Mouse (Mus musculus): ENCODE results near the gene Carnmt1.

Gene Carnmt1

DNA sequence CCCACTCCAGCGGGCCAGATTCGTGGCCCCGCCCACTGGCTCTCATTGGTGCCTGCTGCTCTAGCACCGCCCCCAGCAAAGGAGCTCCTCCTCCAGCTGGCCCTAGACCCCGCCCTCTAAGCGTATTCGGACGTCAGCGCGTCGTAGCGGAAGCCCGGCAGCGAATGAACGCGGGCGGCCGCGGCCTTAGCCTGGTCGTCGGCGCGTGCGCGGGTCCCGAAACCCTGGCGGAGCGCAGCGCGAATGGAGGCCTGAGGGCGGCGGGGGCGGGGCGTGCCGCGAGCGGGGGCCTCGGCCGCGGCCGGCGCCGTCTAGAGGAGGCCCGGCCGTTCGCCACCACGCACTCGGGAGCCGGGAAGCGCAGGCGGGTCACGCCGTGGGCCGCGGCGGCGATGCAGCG is at the start of gene Carnmt1:
Gene Carnmt1, plus strand, starts transcription at position 157 of the 400 bp plus-strand sequence.
- peak; percentile 98 for DNase-seq (ENCODE audit: low spot score in 2 of 2)

DNA sequence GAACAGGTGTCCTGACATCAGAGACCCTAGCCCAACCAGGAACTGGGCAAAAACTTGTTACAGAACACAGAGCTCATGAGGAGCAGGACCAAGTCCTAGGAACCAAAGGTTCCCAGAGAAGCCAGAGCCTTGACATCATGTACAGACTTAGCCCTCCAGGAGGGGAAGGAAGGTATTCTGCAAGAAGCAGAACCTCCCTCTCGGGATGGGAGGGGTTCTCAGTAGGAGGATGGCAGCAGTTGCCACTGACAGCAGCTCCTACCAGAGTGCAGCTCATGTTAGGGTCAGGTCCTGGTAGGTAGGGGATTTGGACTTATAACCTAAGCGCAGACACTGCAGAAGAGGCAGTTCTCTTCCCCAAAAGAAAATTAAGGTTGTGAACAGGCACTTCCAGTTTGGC is 46.7 kb upstream of the Carnmt1 start:
- no peak for DNase-seq (ENCODE audit: low spot score in 2 of 2)

DNA sequence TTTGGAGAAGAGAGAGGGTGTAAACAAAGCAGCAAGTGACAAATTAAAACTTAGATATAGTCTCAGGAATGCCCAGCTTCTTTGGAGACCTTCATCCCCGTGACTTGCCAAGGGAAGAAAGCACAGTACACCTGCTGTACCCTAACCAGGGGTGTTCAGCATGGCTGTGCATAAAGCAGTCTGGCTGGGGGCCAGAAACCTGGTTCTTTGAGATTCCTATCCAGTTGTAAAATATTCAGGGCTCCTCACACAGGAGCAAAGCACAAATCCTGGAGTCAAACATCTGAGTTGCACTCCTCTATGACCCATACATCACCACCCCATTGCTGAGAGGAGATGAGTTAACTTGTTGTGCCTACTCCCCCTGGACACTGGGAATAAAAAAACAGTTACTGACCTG is 41.0 kb upstream of the Carnmt1 start:
- DNase-seq (ENCODE audit: low spot score in 2 of 2), result no peak

DNA sequence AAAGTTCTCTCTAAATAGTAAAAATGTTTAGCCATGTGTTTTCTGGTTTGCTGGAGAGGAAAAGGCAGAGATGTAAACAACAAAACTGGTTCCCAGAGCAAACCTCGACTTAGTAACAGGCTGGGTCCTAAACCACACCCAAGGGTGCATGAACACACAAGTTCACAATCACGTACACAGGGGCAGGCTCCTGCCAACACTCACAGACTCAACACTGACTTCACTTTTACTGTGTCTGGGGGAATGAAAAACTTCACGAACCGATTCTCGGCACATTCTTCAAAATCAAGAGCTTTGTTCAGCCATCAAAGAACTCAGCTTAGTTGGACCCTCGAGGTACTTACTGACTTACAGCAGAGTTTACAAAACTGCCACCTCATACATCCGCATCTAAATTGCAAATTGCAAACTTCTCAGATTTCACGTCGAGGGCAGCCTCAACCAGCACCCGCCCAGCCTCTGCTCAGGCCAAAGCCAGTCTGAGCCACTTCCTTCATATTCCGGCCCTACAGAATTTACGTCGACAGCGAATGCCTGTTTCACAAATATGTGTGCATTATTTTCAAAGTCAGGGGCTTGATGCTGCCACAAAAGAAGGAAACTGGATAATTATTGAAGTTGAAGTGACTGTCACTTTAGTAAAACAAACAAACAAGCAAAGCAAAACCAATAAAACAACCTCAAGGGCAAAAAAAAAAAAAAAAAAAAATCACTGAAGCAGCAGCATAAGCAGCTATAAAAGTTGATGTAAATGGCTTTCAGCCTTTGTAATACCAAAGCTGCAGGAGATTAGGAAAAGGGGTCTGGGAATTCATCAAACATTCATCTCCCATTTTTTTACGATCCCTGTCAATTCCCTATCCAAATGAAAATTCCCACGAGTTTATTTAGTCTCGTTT is 40.1 kb upstream of the Carnmt1 start:
- DNase-seq (ENCODE audit: low spot score in 2 of 2), result no peak

DNA sequence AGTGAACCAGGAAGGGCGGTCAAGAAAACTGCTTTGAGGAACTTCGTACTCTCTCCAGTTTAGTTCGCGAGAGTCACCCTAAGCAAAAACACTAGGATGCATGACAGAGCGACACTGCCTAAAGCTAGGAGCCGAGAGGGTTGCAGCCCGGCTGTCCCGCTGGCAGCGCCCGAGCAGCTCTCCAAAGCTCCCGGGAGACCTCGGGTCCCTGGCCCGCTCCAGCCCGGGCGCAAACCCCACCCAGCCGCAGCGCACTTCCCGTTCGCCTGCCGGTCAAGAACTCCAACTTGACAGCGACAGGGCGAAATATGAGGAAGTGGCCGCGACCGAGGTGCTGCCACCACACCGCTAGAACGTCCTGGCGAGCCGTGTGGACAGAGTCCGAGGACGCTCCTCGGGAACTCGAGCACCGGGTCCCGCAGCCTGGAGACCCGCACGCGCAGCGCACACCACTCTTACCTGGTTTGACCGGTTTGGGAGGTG is 39.4 kb upstream of the Carnmt1 start:
- DNase-seq (ENCODE audit: low spot score in 2 of 2), result peak; percentile 32 to 57

DNA sequence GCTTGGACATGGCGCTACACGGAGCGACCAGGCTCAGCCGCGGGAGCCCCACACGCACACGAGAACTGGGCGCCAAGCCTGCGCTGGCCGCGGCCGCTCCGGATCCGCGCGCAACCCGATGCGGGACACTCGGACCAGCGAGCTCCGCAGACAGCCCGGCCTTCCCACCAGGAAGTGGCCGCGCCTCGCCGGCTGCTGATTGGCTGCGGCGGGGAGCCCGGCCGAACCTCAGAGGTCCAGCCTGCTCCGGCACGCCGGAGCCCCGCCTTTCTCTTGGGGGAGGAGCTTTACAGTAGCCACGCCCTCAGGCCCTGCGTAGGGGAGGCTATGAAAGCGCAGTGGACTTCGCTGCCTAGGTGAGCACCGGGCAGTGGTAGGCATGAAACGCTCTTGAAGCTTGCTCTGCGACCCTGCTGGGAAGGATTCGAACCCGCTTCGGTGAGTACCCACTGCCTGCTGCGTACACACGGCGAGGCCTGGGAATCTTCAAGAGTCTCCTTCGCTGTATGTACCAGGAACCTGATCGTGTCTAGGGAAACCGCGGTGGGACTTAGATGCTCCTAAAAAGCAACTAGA is 38.8 kb upstream of the Carnmt1 start, which contains the start of the genes Ostf1 and Nmrk1:
Gene Ostf1, minus strand, starts transcription at position 180 of the 576 bp plus-strand sequence.
Gene Nmrk1, plus strand, starts transcription at position 307 of the 576 bp plus-strand sequence.
- peak; percentile 98 to 99 for DNase-seq (ENCODE audit: low spot score in 2 of 2)

DNA sequence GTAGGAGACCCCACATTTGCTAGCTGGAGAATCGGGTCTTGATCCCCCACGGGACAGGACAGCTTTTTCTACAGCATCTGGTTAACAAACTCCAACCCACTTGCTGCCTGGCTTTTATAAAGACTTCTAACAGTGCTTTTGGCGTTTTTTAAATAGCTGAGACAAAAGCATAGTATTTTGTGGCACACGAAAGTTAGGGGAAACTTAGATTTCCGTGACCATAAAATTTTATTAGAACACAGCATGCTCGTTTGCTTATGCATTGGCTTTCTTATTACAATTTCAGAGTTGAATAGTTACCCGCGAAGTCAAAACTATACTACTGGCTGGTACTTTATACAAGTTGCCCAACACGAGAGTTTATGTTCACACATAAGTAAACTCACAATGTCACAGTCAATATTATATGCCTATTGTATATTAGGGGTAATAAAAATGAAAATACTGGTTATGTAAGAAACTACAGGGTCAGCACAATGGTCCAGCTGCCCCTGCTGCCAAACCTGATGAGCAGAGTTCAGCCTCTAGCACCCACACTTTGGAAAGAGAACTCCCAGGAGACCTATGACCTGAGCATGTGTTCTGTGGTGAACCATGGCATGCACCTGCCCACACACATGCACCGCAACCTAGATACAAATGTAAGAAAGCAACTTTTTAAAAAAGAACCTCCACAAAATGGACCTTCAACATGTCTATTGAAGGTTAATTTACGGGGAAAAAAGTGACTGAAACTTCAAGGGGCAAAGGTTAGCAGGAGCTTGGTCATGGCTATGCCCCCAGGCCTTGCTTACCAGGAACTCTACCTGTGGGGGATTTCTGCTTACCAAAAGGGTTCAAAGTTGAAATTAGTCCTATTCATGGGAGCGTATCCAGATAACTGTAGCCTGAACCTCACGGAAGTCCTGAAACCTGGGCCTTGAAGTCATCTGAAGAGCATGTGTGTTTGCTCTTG is 38.1 kb upstream of the Carnmt1 start:
- no peak for DNase-seq (ENCODE audit: low spot score in 2 of 2)

DNA sequence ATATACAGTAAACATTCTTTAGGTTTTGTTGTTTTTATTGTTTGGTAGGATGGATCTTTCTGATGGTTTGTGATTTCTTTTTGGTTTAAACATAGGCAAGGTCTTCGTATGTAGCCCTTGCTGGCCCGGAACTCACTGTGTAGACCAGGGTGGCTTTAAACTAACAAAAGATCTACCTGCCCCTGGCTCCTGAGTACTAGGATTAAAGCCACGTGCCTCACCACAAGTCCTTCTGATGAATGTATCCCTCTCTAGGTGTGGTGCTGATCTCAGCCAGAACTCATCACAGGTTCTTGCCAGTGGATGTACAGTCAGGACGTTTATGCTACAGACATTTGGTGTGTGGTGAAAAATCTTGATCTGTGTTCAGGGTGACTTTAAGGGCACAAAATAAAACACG is 32.6 kb upstream of the Carnmt1 start:
- no peak for DNase-seq (ENCODE audit: low spot score in 2 of 2)

DNA sequence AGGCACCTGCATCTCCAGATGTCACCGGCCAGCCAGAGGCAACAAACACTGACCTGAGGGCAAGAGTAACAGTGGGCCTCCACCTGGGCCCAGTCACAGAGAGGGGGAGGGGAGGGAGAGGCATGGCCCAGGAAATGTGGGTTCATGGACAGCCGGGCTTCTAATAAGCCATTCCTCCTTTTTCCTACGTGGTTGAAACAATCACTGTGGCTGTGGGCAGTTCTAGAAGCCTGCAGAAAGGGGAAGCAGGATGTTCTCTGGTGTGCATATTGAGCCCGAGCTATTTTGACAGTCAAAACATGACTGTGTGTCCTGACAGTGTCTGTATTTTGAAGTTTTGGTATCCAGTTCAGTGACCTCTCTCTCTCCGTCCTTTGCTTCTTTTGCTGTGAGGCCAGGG is 31.6 kb upstream of the Carnmt1 start:
- no peak for DNase-seq (ENCODE audit: low spot score in 2 of 2)

DNA sequence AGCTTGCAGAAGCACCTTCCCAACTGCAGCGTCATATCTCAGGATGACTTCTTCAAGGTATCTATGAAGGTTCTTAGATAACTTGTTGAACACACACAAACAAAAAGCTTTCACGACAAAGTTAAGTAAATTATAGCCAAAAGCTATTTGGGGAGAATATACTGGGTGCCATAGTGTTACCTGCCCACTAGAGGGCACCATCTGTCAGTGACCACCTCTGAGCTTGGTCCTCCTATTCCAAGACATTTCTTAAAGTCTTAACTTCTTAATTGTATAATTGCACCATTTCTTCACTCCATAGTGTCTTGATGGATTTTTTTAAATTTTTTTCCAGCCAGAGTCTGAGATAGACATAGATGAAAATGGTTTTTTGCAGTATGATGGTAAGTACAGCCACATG is 31.0 kb upstream of the Carnmt1 start:
- DNase-seq (ENCODE audit: low spot score in 2 of 2), result no peak

DNA sequence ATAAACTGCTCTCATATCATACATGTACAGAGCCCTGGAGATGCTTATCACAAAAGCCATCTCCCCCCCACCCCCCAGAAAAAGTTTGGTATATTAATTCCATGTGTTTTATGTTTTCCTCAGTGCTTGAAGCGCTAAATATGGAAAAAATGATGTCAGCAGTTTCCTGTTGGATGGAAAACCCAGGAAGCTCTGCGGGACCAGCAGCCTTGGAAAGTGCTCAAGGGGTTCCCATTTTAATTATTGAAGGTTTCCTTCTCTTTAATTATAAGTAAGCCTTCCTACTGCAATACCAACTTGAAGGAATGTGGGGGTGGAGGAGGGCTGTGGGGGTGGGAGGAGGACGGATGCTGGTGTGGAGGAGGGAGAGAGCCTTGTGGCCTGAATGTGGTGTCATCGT is 29.6 kb upstream of the Carnmt1 start:
- DNase-seq (ENCODE audit: low spot score in 2 of 2), result no peak

DNA sequence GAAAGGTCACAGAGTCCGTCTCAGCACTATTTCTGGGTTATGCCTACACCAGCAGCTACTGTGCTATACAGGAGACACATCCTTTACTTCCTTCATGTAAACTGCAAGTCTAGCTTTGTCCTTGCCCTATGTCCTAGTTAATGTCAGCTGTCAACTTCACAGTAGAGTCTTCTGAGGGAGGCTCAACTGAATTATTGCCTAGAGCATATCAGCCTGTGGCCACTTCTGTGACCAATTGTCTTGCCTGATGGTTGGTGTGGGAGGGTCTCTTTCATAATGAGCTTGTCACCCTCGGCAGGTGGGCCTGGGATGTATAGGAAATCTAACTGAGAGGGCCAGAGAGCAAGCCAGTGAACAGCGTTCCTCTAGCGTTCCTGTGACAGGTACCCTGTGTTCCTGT is 27.2 kb upstream of the Carnmt1 start:
- DNase-seq (ENCODE audit: low spot score in 2 of 2), result no peak

DNA sequence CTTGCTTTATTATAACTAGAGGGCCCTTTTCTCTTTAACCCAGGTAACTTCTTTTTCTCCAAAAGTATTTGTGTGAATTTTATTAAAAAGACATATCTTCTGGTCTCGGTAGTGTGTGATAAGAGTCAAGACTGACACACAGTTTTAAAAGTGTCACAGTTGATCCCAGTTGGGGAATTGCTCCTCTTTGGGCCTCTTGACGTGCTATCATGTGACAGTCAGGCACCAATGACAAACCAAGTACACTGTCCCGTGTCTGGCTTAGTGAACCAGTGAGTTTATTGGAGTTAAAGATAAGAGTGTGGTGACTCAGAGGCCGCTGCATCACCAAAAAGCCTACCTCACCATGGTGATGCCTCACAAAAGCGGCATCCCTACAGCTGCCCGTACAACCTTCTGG is 26.5 kb upstream of the Carnmt1 start:
- DNase-seq (ENCODE audit: low spot score in 2 of 2), result no peak

DNA sequence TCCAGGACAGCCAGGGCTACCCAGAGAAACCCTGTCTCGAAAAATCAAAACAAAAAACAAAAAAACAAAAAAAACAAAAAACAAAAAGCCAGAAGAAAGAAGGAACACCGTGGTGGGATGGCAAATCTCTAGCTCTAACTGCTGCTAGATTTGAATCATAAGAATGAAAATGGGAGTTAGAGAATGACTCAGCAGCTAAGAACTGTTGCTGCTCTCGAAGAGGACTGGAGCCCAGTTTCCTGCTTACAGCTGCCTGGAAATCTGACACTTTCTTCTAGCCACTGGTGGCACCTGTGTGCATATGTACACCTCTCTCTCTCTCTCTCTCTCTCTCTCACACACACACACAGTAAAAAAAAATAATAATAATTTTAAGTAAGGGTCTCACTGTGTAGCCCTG is 24.2 kb upstream of the Carnmt1 start:
- DNase-seq (ENCODE audit: low spot score in 2 of 2), result no peak

DNA sequence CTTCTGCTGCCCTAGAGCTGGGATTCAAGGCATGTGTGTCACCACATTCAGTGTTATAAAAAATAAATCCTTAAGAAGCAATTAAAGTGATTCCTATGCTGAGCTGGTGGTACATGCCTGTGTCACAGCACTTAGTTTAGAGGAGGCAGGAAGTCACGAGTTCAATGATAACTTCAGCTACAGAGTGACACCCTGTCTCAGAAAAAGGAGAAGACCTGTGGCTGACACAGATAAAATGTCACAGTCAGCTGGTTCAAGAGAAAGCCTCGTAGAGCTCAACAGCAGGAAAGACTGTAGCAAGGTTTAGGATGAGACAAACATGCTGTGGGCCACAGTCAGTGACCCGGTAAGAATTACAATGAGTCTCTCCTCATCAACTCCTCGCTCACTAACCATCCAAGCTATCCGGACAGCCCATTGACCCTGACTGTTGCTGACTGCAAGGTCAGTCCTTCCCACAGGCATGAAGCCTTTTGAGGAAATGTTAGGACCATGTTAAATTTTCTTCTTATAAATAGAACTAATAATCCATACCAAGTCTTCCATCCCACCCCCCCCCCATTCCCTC is 23.6 kb upstream of the Carnmt1 start:
- DNase-seq (ENCODE audit: low spot score in 2 of 2), result no peak

DNA sequence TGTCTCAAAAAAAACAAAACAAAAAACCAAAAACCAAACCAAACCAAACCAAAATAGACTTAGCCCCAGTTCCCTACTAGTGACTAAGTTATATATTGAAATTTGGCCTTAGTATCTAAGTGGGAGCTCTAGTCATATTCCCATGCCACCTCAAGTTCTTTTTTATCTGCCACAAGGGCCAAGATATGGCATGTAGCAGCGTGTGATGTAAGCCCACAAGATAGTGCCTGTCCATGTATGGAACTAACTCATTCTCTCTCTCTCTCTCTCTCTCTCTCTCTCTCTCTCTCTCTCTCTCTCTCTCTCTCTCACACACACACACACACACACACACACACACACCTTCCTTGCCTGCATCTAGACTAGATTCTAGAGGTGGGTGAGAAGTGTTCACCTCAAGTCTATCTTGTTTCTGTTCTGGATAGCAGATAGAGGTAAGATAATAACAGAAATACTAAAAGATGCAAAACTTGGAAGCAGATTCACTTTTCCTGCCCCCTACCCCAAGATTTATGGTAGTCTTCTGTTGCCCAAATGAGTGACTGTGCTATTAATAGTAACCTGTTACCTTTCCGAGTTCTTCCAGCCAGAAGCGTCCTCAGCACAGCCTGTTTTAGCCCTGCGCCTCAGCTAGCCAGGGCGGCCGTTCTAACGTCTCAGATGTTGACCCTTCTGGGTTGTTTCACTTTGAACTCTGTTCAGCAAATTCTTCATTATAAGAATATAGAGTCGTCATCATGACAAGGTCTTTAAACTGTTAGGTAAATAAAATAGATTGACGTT is 22.6 kb upstream of the Carnmt1 start:
- DNase-seq (ENCODE audit: low spot score in 2 of 2), result no peak

DNA sequence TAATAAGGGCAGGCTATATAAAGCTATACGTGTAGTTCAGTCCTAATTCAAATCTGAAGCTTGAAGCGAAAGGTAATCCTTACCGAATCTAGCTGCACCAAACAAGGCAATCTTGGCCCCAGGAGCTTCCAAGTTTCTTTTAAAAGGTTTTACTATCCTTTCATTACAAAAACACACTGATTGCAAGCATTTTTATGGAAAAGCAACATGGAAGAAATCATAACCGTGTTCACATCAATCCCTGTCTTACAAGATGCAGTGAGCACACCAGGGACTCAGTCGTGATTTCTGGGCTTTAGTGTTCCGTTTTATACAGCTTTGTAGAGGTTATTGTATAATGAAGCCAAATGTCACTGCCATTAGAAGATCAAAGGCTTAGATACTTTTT is 22.0 kb upstream of the Carnmt1 start:
- DNase-seq (ENCODE audit: low spot score in 2 of 2), result no peak

DNA sequence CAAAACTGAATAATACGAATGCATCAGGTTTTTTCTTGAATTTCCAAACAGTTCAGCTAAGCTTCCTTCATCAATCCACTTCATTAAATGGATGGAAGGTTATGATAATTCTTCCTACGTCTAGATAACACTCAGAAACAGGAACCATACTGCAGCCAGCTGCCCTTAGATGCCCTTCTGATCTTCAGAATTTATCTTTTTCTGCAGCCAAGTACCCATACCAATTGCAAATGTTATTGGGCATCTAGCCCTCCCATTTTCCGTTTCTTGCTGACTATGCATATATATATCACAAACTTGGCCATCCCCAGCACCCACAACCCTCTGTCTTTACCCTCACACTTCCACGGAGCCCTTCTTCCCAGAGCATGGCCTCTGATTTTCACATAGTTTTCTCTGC is 20.6 kb upstream of the Carnmt1 start:
- no peak for DNase-seq (ENCODE audit: low spot score in 2 of 2)

DNA sequence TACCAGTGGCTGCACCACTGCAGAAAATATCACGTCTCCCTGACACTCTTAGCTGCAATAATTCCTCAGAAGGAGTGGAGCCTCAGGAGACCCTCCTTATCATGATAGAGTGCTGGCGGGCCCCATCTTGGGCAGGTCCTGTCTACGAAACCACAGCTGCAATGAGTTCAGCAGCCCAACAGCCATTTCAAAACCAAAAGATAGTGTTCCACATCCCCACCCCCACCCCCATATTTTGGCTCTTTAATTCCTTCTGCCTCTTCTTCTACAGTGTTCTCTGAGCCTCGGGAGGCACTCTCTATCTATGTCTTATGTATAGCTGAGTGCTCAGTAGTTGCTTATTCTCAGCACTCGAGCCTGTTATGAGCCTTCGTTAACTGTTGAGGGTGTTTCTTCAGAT is 20.1 kb upstream of the Carnmt1 start:
- DNase-seq (ENCODE audit: low spot score in 2 of 2), result no peak

DNA sequence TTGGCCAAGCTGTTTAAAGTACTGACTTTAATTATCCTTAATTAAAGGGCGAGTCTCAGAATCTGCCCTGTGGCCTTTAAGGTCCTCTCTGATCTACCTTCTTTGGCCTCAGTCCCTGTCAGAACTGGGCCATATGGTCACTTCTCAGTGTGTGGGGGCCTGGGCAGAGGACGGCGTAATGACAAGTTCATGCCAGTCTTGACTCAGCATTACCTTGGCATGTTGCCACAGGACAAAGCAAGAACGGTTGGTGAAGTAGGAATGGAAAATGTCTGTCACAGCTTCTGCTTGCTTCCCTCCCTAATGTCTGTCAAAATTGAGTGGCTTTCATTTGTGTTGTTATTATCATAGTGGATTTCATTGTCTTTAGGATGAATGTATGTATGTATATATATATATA is 18.0 kb upstream of the Carnmt1 start:
- no peak for DNase-seq (ENCODE audit: low spot score in 2 of 2)

DNA sequence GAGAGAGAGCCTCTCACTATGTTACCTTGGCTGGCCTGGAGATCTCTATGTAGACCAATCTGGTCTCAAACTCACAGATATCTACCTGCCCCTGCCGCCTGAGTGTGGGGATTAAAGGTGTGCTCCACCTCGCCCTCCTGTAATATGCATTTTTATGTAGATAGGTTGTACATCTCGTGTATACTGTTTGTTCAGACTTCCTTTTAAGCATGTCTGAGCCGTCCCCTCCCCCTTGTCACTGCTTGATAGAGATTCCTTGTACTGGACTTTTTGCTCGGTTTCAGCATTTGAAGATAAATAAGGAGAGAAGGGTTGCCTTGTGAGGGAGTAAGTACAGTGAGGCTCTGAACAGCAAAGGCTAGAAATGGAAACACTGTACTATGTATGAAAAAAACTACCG is 17.5 kb upstream of the Carnmt1 start:
- no peak for DNase-seq (ENCODE audit: low spot score in 2 of 2)

Data from spleen, postnatal 14 days (tissue).